Mouse (Mus musculus) kidney, postnatal 4 days (tissue): Measurements from ENCODE around the gene Gpr158.
A peak's percentile ranks its signal among the peaks of the same experiment; 100 is the strongest.
"Not testable (repeated sequence)": the region's sequence is repeated elsewhere in the genome, so short reads cannot be mapped to it uniquely, and the experiment has no call there.

Experiments
- DNase-seq, 2 experiments: peaks; one replicate each; pipeline ENCODE4 v3.0.0; 2021; ENCODE audit warnings: mixed read lengths in 2 of 2

Gene Gpr158

DNA sequence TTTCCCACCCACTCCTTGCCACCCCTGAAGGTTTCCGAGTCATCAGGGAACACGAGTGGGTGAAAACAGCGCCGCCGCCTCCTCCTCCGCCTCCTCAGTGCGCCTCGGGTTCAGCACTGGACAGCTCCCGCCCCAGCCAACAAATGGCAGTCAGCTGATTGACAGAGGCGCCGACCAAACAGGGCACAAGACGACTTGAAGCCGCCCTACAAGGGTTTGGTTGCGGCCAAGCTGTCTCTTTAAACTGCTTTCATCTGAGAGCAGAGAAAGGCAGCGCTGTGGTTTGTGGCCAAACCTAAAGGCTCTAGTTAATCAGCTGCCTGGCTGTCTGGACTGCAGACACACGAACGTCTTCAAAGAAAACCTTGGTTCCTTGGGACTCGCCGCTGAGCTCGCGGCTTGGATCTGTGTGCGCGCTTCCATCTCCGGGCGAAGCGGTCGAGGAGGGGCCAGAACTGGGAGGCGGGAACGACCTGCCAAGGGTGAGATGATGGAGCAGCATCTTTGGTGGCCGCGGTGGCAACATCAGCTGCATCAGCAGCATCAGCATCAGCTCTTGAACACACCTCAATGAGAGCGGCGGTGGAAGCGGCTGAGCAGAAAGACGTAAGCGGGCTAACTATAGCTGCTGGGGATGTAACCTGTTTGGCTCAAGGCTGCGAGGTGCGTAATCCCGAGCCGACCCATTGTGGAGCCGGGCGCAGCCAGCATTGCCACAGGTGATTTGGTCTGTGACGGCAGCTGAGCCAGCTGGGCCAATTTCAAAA, at the start of gene Gpr158:
Gene Gpr158 (plus strand): TSS at position 198 of the 767 bp plus-strand sequence.
- peak; percentile 96 to 97 for DNase-seq

- DNase-seq: no peak
These were observed 23.5 kb upstream of the Gpr158 start for GRCm38 (mm10) chr2:21343821-21344220.

- DNase-seq: peak; percentile 65 to 69
These were observed 1.2 kb downstream of the Gpr158 start for GRCm38 (mm10) chr2:21368351-21369170.

DNA sequence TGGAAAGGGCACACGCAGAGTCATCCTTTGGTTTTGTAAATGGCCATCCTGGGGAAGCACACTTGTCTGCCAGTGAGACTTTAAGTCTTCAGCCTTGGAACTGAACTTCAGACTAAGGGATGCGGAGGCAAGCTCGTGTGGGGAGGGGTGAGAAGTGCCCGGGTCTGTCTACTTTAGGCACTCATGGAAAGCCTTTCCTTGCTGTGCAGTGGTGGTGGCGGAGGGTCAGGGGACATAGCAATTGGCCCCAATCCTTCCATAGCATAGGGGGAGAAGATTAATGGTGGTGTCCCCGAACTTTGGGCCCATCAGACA, 1.8 kb downstream of the Gpr158 start:
- no peak for DNase-seq

GRCm38 (mm10) chr2:21369556-21369955, 2.2 kb downstream of the Gpr158 start:
- no peak for DNase-seq

DNA sequence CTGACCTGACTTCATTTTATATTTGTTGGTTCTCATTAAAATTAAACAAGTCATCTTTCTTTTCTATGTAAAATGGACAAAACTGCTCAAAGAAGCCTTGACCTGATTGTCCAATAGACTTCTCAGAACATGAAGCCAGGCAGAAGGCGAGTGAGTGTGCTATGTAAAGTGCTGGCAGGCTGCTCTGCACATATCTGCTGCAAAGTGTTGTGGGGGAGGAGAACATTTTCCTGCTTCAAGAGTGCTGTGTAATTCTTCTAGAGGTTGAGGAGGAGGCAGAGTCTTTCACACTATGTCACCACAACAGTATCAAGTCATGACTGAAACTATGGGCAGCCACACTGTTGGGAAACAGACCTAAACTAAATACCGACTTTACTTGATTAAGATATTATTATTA, 12.2 kb downstream of the Gpr158 start:
- DNase-seq: no peak

GRCm38 (mm10) chr2:21392727-21393126, 25.4 kb downstream of the Gpr158 start:
- DNase-seq: no peak

DNA sequence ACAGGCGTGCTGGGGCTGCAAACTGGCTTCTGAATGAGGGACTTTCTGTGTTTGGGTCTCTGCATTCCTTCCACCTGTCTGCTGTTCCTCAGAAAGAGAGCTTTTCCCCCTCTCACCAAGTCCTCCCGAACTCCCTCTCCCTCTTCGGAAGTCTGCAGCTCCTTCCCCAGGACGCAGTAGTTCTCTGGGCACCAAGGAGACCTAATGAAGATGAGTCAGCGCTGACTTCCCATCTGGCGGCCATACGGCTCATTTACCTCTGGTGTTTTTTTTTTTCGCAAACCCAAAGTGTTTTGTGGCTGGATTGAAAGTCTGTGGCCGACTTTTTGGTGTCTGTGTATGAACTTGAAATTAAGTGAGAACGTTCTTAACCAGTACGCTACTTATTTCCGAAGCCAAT, 30.0 kb downstream of the Gpr158 start:
- no peak for DNase-seq

GRCm38 (mm10) chr2:21399657-21400056, 32.3 kb downstream of the Gpr158 start:
- DNase-seq: no peak

GRCm38 (mm10) chr2:21405617-21406016, 38.3 kb downstream of the Gpr158 start:
- peak in 1 of 2 experiments; percentile 1 for DNase-seq

GRCm38 (mm10) chr2:21407443-21407985, 40.2 kb downstream of the Gpr158 start:
- DNase-seq: no peak

DNA sequence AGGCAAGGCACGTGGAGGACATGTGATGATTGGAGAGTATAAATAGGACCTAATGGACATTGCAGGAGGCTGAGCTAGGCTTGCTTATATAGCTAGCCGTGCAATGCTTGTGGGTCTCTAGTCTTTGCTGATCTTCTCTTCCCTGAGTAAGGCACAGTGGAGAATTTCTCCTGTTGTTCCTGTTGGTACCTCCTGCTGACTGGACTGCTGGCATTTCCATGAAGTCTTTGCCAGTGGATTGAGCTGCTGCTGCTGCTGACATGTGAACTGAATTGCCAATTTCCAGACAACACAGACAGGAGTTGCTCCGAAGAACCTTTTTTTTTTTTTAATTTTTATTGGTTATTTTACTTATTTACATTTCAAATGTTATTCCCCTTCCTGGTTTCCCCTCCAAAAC, 41.5 kb downstream of the Gpr158 start:
- DNase-seq: no peak

- no peak for DNase-seq
These were observed 62.9 kb downstream of the Gpr158 start for GRCm38 (mm10) chr2:21430288-21430687.

- DNase-seq: no peak
These were observed 63.8 kb downstream of the Gpr158 start for GRCm38 (mm10) chr2:21431182-21431581.

- no peak for DNase-seq
These were observed 72.3 kb downstream of the Gpr158 start for GRCm38 (mm10) chr2:21439626-21440025.

DNA sequence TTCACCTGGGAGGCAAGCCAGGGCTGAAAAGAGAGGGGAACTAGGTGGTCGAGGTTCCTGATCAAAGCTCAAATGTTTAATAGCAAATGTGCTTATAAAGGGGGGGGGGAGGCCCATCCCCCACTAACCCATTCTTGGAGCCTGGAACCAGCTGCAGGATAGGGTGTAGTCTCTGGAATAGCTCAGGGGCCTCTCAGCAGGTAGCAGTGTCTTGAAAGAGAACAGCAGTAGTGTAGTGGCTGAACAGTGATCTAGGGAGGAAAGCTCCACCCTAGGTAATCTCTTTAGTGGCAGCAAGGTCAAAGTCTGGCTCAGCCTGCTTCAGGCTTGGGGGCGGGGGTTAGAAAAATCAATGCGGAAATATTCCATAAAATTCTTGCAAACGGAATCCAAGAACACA, 93.3 kb downstream of the Gpr158 start:
- not testable (repeated sequence) for DNase-seq

- DNase-seq: no peak
These were observed 107.6 kb downstream of the Gpr158 start for GRCm38 (mm10) chr2:21474957-21475356.

DNA sequence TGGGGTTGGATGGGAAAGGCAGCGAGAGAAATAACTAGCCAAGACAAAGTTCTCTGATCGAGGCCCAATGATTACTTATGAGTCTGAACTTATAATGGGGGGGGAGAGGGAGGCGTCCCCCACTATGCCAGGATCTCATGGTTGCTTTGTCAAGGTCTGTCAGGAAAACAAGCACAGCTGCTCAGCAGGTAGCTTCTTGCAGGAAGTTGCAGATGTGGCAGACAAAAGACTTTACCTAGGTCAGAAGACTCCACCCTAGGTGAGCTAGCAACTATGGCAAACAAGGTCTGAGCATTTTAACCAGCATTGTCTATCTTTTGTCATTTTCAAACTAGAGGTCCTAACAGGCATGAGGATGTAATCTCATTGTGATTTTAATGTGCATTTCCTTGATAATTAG, 129.5 kb downstream of the Gpr158 start:
- DNase-seq: no peak

DNA sequence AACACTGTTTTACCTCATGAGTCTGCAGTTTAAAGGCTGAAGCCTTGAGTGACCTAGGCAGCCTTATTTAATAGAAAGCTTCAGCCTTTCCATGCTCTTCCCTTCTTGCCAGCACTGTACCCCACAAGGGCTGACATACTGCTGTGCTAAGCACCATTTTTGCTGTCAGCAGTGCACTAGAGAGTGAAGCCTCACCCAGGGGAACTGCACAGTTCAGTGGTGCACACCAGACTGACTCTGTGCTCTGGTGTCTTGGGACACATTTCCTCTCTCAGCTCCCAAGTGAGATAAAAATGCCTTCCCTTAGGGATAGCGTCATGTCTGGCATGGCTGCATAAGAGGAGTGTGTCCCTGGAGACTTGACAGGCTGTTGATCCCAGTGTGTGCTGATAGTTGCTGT, 130.6 kb downstream of the Gpr158 start:
- no peak for DNase-seq

DNA sequence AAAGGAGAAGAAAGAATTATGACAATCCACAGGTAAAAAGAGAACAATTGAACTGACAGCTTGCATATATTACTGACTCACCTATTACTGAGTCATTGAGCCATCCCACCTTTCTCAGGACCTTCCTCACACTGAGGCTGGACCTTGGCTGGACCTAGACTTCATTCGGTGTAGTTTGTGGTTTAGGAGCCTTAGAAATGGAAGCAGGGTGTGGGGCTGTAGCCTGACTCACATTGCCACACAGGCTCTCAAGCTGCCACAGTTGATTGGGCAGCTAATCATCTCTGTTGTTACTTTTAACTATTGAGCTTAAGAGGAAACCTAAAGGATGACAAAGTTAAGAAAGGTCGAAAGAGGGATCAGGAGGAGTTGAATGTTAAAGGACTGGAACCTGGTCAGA, 132.1 kb downstream of the Gpr158 start:
- no peak for DNase-seq

- DNase-seq: no peak
These were observed 140.1 kb downstream of the Gpr158 start for GRCm38 (mm10) chr2:21507449-21507848.

DNA sequence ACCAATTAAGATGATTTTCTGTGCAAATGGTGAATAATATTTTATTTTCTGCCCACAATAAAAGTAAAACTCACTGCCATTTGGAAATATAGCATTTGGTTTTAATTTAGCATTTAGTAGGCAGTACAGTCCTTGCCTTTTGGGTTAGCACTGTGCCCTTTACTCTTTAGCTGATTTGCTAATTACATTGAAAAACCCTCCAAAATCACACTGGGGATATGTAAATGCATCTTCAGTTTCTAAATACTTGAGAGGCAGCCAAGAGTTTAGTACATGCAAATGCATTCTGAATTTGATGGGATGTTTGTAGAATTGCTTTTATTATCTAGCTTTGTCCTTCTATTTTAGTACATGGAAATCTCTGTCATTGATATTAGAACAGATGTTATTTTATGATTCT, 163.4 kb downstream of the Gpr158 start:
- no peak for DNase-seq

- no peak for DNase-seq
These were observed 251.8 kb downstream of the Gpr158 start for GRCm38 (mm10) chr2:21619180-21619579.

DNA sequence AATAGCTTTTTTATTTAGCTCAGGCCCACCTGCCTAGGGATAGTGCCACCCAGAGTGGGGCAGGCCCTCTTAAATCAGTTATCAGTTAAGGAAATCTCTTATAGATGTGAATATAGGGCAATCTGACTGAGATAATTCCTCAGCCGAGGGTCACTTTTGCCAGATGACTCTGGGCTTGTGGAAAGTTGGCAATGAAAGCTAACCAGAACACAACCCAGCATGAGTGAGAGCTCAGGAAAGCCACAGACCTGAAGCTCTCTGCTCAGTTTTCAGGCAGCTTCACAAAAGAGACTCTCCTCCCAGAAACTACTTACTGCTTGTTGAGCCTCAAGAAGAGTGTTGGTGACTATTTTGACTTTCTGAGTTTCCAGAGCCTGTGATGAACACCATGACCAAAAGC, 264.8 kb downstream of the Gpr158 start:
- no peak for DNase-seq
